Mouse (Mus musculus) central nervous system, embryonic 14 days (tissue): ENCODE data around the gene Glis3. TPM values are rescaled to one million over a fixed set of nuclear protein-coding genes. Genes with fewer than 3 reads are reported as not detected.

Source experiments
- polyA plus RNA-seq: library from polyadenylated mRNA; depleted of rRNA; stranded (reverse); fragments of >200 nt; gene quantifications from 2 replicates; pipeline ENCODE4 v1.2.3, GENCODE M21; 2012; rRNA removed

Gene Glis3
- polyA plus RNA-seq: 1.5 and 2.0 TPM in 2 replicates

DNA sequence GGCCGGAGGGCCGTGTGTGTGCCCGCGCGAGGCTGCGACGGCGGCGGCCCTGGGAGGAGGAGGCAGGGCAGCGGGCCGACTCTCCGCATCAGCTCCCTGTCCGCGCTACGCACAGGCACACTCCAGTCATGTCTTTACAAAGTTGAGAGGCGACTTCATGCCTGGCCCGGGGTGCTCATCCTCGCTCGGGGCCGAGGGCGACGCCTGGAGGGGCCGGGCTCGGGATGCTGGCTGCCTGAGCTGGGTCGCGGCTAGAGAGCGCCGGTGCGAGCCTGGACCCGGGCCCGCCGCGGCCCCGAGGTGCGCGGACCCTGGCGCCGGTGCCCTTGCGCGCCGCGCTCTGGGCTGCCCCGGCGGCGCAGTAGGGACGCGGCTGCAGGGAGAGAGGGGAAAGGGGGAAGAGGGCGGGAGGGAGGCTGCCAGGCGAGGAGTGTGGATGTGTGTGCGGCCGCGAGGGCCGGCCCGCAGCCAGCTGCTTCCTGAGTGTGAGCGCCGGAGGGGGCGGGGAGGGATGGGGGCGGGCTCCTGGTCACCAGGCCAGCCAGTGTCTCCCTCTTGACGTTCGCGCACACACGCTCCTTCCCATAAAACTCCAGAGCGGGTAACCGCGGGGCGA lies at the start of gene Glis3:
Glis3 (minus strand) TSS at position 302 of the 616 bp plus-strand sequence.

Other genes starting within 250 kb of the Glis3 start
- gene Slc1a1, start 155.0 kb upstream of the Glis3 start, polyA plus RNA-seq: 14.2 and 14.9 TPM in 2 replicates